Mouse (Mus musculus): ENCODE results near the gene Tns1.
A peak's percentile ranks its signal among the peaks of the same experiment; 100 is the strongest.

The Tns1 gene

DNA sequence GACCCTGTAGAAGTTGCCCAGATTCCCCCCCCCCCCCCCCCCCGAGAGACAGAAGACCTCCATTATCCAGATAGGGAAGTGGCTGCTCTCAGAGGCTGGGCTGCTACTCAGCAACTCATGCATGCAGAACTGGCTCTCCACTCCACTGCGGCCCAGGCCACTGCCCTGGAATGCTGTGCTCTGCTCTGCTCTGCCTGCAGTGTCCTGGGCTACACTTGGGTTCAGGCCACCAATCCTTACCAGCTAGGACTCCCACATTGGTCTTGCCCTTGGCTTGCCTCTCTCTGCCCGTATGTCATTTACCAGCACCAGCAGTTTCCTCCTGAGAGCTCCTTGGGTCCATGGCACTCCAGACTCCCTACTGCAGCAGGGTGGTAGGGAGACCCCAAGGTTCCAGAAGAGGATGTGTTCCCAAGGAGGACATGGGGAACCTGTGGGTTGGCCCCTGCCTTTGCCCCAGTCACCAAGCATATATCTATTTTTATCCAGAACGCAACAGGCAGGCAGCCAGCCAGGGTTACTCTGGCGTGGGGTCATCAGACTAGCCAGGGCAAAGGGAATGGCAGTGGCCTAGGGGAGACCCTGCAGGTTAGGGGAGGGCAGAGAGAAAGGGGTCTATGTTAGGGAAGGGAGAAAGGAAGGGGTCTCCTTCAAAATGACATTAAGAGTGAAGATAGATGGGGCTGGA, 16.2 kb downstream of the Tns1 start:
- DNase-seq (ENCODE audit: low read depth, low spot score): no peak
- H3K36me3 ChIP-seq (ENCODE audit: control insufficient read depth, insufficient read depth, low read length, poor library complexity, severe bottlenecking): no peaks in the 10 kb centered on the region
- no peaks in the 10 kb centered on the region for H3K27me3 ChIP-seq (ENCODE audit: control insufficient read depth, insufficient read depth, low read length, poor library complexity, severe bottlenecking)

- no peak for DNase-seq (ENCODE audit: low read depth, low spot score)
- H3K27me3 ChIP-seq (ENCODE audit: control insufficient read depth, insufficient read depth, low read length, poor library complexity, severe bottlenecking): no peaks in the 10 kb centered on the region
- no peaks in the 10 kb centered on the region for H3K36me3 ChIP-seq (ENCODE audit: control insufficient read depth, insufficient read depth, low read length, poor library complexity, severe bottlenecking)
Observed at GRCm38 (mm10) chr1:74106214-74106613, 18.0 kb downstream of the Tns1 start.

GRCm38 (mm10) chr1:74105660-74106059, 18.6 kb downstream of the Tns1 start:
- no peaks in the 10 kb centered on the region for H3K27me3 ChIP-seq (ENCODE audit: control insufficient read depth, insufficient read depth, low read length, poor library complexity, severe bottlenecking)
- no peak for DNase-seq (ENCODE audit: low read depth, low spot score)
- no peaks in the 10 kb centered on the region for H3K36me3 ChIP-seq (ENCODE audit: control insufficient read depth, insufficient read depth, low read length, poor library complexity, severe bottlenecking)

DNA sequence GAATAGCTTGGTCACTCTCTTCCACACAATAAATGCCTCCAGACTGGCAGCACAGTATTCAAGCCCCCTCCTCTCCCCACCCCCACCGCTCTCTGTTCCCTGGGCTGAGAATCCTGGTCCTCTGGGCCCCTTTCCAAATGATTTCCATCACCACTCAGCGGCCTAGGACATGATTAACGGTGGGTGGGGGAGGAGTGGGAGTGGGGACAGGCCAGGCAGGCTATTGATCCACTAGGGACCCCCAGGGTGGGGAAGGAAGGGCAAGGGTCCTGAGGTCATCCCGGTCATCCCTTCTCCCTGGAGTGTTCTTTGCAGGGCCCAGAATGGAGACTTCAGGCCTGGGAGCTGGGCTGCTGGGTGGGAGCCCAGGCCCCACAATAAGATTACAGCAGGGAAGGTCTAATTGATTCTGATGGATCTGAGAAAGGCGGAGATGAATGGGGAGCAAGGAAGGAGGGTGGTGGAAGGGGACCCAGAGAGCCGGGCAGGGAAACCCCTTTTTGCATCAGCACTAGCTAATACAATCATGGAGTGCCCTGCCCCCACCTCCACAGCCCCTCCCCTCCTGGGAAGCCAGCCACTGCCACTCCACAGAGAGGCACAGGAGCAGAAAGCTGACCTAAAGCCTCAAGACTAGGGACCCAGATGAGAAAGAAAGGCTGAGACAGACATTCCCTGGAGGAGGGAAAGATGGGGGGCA, 20.4 kb downstream of the Tns1 start:
- DNase-seq (ENCODE audit: low read depth, low spot score): no peak
- H3K36me3 ChIP-seq (ENCODE audit: control insufficient read depth, insufficient read depth, low read length, poor library complexity, severe bottlenecking): no peaks in the 10 kb centered on the region

DNA sequence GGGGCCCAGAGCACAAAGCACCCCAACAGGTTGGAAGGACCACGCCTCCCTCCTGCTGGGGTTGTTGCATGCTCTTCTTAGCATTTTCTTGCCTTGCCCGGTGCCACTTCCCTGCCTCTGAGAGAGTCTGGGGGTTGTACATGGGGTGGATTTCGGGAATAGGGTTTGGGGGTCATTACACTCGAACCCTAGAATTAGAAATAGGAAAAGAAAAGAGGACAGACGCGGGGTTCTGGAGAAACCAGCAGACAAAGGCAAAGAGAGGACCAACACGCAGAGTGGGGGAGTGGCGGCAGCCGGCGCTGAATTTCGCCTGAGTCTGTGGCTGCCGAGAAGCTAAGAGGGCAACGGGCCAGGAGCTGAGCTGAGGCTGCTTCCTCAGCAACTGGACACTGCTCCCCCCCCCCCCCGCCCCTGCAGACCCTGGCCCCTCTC, 25.2 kb downstream of the Tns1 start:
- H3K27me3 ChIP-seq (ENCODE audit: control insufficient read depth, insufficient read depth, low read length, poor library complexity, severe bottlenecking): no peaks in the 10 kb centered on the region
- no peaks in the 10 kb centered on the region for H3K36me3 ChIP-seq (ENCODE audit: control insufficient read depth, insufficient read depth, low read length, poor library complexity, severe bottlenecking)
- no peak for DNase-seq (ENCODE audit: low read depth, low spot score)

More for the DNA sequence above, 20.4 kb downstream of the Tns1 start:
- H3K27me3 ChIP-seq (ENCODE audit: control insufficient read depth, insufficient read depth, low read length, poor library complexity, severe bottlenecking): no peaks in the 10 kb centered on the region

DNA sequence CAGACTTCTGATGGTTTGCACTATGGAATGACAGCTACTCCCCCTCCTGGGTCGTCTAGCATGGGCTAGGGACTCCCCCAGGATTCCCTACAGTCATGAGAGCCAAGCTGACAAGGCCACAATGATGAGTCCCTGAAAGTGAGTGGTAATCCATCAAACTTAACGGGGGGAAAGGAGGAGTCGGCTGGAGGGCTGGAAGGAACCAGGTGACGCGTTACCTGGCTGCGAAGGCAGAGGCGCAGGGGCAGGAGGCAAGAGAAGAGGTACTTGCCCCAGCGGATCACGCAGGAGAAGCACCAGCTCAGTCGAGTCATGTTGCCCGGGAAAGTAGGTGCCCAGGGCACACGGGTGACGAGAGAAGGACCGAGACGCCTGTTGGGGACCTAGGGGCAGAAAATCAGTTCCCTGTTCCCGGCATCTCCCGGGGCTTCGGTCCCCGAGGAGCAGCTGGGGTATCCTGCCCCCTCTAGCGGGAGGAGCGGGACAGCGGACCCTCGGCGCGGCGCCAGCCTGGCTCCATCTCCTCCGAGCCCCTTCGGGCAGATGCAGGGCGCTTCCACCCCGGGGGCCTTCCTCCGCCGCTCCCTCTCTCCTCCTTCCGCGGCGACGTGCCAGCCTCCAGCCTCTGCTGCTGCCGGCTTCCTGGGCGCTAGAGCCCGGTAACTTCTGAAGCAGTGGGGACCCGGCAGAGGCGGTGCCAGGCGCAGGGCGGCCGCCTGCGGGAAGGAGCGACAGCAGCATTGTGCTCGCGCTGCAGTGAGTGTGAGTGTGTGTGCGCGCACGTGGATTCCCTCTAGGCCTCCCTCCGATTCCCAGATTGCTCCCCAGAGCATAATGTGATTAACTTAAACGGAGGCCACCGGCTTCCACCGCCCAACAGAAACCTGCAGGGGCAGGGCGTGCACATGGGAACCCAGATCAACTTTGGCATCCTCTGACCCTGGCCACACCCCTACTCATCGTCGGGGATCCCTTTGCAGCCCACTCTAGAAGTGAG, 25.9 kb downstream of the Tns1 start:
- H3K36me3 ChIP-seq (ENCODE audit: control insufficient read depth, insufficient read depth, low read length, poor library complexity, severe bottlenecking): no peaks in the 10 kb centered on the region
- DNase-seq (ENCODE audit: low read depth, low spot score): peak; percentile 4
- no peaks in the 10 kb centered on the region for H3K27me3 ChIP-seq (ENCODE audit: control insufficient read depth, insufficient read depth, low read length, poor library complexity, severe bottlenecking)

GRCm38 (mm10) chr1:74095728-74096127, 28.5 kb downstream of the Tns1 start:
- no peak for DNase-seq (ENCODE audit: low read depth, low spot score)
- Histone ChIP-seq H3K27me3 (ENCODE audit: control insufficient read depth, insufficient read depth, low read length, poor library complexity, severe bottlenecking) (no peaks in the 10 kb centered on the region), H3K36me3 (ENCODE audit: control insufficient read depth, insufficient read depth, low read length, poor library complexity, severe bottlenecking) (no peaks in the 10 kb centered on the region)

- Histone ChIP-seq H3K27me3 (ENCODE audit: control insufficient read depth, insufficient read depth, low read length, poor library complexity, severe bottlenecking) (no peaks in the 10 kb centered on the region), H3K36me3 (ENCODE audit: control insufficient read depth, insufficient read depth, low read length, poor library complexity, severe bottlenecking) (no peaks in the 10 kb centered on the region)
- no peak for DNase-seq (ENCODE audit: low read depth, low spot score)
Observed at GRCm38 (mm10) chr1:74095296-74095695, 29.0 kb downstream of the Tns1 start.

DNA sequence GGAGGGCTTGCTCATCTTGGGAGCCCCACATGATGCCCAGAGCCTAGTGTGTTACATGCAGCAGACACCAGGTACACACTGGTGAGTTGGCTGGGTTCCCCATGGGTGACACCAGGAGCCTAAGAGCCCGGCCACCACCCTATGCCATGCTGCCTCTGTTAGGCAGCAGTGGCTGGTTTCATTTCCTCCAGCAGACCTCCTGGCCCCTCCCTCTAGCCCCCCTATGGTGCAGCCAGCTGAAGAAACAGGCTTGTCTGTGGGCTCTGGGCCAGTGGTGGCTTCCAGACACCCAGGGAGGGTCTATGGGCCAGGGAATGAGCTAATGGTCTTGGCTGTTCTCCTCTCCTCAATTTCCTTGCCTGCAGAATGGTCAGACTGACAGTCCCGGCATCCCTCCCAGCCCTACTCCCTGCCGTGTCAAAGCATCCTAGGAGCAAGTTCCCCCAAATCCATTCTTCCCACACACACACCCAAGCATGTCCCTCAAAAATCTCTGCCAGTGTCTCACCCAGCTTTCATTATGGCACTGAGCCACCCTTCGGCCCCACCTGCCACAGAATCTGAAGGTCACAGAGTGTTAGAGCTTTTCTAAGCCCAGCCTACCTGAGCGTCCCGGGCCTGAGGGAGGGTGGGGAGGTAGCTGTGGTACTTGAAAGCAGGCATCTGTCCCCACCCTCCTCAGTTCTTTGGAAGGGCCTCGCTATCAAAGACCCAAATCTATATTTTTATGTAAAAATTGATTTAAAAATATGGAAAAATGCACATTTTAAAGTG, 29.6 kb downstream of the Tns1 start:
- DNase-seq (ENCODE audit: low read depth, low spot score): peak; percentile 54
- H3K36me3 ChIP-seq (ENCODE audit: control insufficient read depth, insufficient read depth, low read length, poor library complexity, severe bottlenecking): no peaks in the 10 kb centered on the region
- no peaks in the 10 kb centered on the region for H3K27me3 ChIP-seq (ENCODE audit: control insufficient read depth, insufficient read depth, low read length, poor library complexity, severe bottlenecking)

- no peak for DNase-seq (ENCODE audit: low read depth, low spot score)
- no peaks in the 10 kb centered on the region for H3K36me3 ChIP-seq (ENCODE audit: control insufficient read depth, insufficient read depth, low read length, poor library complexity, severe bottlenecking)
- H3K27me3 ChIP-seq (ENCODE audit: control insufficient read depth, insufficient read depth, low read length, poor library complexity, severe bottlenecking): no peaks in the 10 kb centered on the region
Observed at GRCm38 (mm10) chr1:74093447-74093846, 30.8 kb downstream of the Tns1 start.

DNA sequence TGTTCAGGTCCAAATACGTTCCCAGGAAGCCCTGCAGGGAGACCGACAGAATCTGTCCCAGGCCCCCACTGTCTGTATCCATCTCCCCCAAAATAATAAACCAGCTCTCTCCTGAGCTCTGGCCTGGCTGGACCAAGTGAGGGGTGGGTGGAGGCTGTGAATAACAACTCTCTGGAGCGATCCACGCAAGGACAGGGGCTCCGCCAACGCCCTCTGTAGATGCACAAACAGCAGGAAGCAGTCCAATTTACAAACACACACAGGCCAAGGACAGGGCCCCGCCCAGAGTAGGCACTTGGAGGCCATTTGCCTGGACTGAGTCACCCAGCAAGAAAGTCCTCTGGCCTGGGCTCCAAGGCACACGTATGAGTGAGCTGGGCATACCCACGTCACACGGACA, 32.0 kb downstream of the Tns1 start:
- Histone ChIP-seq H3K27me3 (ENCODE audit: control insufficient read depth, insufficient read depth, low read length, poor library complexity, severe bottlenecking) (no peaks in the 10 kb centered on the region), H3K36me3 (ENCODE audit: control insufficient read depth, insufficient read depth, low read length, poor library complexity, severe bottlenecking) (no peaks in the 10 kb centered on the region)
- no peak for DNase-seq (ENCODE audit: low read depth, low spot score)

DNA sequence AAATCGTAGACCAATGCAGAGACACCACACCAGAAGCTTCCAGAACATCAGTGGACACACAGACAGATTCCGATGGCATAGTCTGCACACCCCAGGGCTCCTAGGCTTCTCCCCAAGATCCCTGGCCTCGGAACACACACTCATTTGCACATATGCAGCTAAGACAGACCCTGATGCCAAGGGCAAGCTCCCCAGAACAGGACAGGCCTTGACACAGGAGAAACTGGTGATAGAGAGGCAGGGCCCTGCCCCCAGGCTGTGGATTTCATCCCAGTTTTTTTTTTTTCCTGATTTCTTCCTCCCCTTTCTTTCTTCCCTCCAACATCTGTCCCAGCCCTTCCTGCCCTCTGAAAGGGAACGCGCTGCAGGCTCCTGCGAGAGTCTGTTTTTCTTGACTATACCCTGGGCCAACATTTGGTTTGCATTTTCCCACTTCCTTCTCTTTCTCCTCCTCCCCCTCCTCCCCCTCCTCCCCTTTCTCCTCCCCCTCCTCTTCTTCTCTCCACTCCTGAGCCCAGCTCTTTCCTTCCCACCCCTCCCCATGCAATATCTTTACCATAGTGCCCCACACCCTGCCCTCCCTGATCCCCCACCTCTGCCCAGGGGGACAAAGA, 32.5 kb downstream of the Tns1 start:
- Histone ChIP-seq H3K36me3 (ENCODE audit: control insufficient read depth, insufficient read depth, low read length, poor library complexity, severe bottlenecking) (no peaks in the 10 kb centered on the region), H3K27me3 (ENCODE audit: control insufficient read depth, insufficient read depth, low read length, poor library complexity, severe bottlenecking) (no peaks in the 10 kb centered on the region)
- no peak for DNase-seq (ENCODE audit: low read depth, low spot score)

- no peak for DNase-seq (ENCODE audit: low read depth, low spot score)
- Histone ChIP-seq H3K36me3 (ENCODE audit: control insufficient read depth, insufficient read depth, low read length, poor library complexity, severe bottlenecking) (no peaks in the 10 kb centered on the region), H3K27me3 (ENCODE audit: control insufficient read depth, insufficient read depth, low read length, poor library complexity, severe bottlenecking) (no peaks in the 10 kb centered on the region)
Observed at GRCm38 (mm10) chr1:74091138-74091537, 33.1 kb downstream of the Tns1 start.

DNA sequence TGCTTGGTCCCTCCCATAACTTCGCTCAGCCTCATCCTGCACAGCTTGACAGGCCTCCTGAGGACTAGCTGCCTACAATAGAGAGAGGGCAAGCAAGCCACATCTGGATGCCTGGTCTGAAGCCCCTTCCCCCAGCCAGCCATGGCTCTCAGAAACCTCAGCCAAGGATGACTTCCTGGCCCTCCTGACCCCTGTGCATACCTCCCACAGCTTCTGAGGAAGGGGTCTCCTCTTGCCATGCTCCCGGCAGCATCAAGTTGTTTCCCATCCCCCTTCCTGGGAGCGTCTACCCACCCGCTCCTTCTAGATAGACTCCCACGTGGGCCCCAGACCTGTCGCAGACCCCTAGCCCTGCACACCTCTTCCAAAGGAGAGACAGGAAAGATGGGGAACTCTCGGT, 33.9 kb downstream of the Tns1 start:
- Histone ChIP-seq H3K36me3 (ENCODE audit: control insufficient read depth, insufficient read depth, low read length, poor library complexity, severe bottlenecking) (no peaks in the 10 kb centered on the region), H3K27me3 (ENCODE audit: control insufficient read depth, insufficient read depth, low read length, poor library complexity, severe bottlenecking) (no peaks in the 10 kb centered on the region)
- no peak for DNase-seq (ENCODE audit: low read depth, low spot score)
